Mouse (Mus musculus) intestine, embryonic 15.5 days (tissue): ENCODE results near the gene Zfp273. TPM values are rescaled to one million over a fixed set of nuclear protein-coding genes. Genes with fewer than 3 reads are reported as not detected.
"Not testable (repeated sequence)": the region's sequence is repeated elsewhere in the genome, so short reads cannot be mapped to it uniquely, and the experiment has no call there.

ENCODE experiments used
- ATAC-seq: fragments of 200-750 bp; cut with Nextera tagmentation; 2 replicates; pipeline ENCODE4 v1.8.0; 2017; ENCODE audit warnings: moderate TSS enrichment, moderate library complexity
- H3K27ac ChIP-seq: fragments of 300-500 bp; sonication (generic); 2 replicates; pipeline ENCODE4 v1.5.1; 2015; ENCODE audit warnings: mild to moderate bottlenecking, inconsistent platforms
- H3K27me3 ChIP-seq: fragments of 300-500 bp; sonication (generic); replicated peaks from 2 replicates; pipeline ENCODE4 v1.6.1; 2015; ENCODE audit warnings: inconsistent platforms
- H3K36me3 ChIP-seq: fragments of 300-500 bp; sonication (generic); 2 replicates; pipeline ENCODE4 v1.6.1; 2015; ENCODE audit warnings: inconsistent platforms
- H3K4me1 ChIP-seq: fragments of 300-500 bp; sonication (generic); replicated peaks from 2 replicates; pipeline ENCODE4 v1.6.1; 2015; ENCODE audit warnings: inconsistent platforms
- H3K4me2 ChIP-seq: fragments of 300-500 bp; sonication (generic); replicated peaks from 2 replicates; pipeline ENCODE4 v1.6.1; 2015; ENCODE audit warnings: mild to moderate bottlenecking, inconsistent platforms
- H3K4me3 ChIP-seq: fragments of 300-500 bp; sonication (generic); replicated peaks from 2 replicates; pipeline ENCODE4 v1.5.1; 2015; ENCODE audit warnings: inconsistent platforms
- H3K9ac ChIP-seq: fragments of 300-500 bp; sonication (generic); 2 replicates; pipeline ENCODE4 v1.6.1; 2015; ENCODE audit warnings: inconsistent platforms
- H3K9me3 ChIP-seq: fragments of 300-500 bp; sonication (generic); 2 replicates; pipeline ENCODE4 v1.6.1; 2016; ENCODE audit warnings: inconsistent platforms
- WGBS: fragments of 180-500 bp; shearing (Covaris S2); methylation state at CpG from one replicate; pipeline ENCODE4 v1.1.7; 2015; 5-methylcytosine and 5-hydroxymethylcytosine counted together
- polyA plus RNA-seq: library from polyadenylated mRNA; unstranded; fragments of >200 nt; fragmentation: Nextera tagmentation; extraction: Ambion mirVana; gene quantifications from 2 replicates; pipeline ENCODE4 v1.2.1, GENCODE M21; 2015

Gene Zfp273
- 5.6 and 6.2 TPM in 2 replicates for polyA plus RNA-seq

- Histone ChIP-seq H3K9ac (peak within 1 kb of the TSS; percentile 70), H3K4me2 (peak within 1 kb of the TSS; percentile 72), H3K4me1 (no peaks in the 10 kb centered on the region), H3K4me3 (peak within 1 kb of the TSS; percentile 85), H3K27me3 (no peaks in the 10 kb centered on the region), H3K36me3 (0 out of 2 replicates have a peak, but pooled peaks cover 4% of the 10 kb centered on the region), H3K9me3 (no peaks in the 10 kb centered on the region), H3K27ac (peak within 1 kb of the TSS; percentile 92)
- WGBS: 3% methylated on average over 31 of the region's 31 CpGs
- peak; percentile 98 for ATAC-seq
Observed at GRCm38 (mm10) chr13:67813710-67814660, at the start of gene Zfp273. Gene Zfp273, plus strand, starts transcription at chr13:67813740.

DNA sequence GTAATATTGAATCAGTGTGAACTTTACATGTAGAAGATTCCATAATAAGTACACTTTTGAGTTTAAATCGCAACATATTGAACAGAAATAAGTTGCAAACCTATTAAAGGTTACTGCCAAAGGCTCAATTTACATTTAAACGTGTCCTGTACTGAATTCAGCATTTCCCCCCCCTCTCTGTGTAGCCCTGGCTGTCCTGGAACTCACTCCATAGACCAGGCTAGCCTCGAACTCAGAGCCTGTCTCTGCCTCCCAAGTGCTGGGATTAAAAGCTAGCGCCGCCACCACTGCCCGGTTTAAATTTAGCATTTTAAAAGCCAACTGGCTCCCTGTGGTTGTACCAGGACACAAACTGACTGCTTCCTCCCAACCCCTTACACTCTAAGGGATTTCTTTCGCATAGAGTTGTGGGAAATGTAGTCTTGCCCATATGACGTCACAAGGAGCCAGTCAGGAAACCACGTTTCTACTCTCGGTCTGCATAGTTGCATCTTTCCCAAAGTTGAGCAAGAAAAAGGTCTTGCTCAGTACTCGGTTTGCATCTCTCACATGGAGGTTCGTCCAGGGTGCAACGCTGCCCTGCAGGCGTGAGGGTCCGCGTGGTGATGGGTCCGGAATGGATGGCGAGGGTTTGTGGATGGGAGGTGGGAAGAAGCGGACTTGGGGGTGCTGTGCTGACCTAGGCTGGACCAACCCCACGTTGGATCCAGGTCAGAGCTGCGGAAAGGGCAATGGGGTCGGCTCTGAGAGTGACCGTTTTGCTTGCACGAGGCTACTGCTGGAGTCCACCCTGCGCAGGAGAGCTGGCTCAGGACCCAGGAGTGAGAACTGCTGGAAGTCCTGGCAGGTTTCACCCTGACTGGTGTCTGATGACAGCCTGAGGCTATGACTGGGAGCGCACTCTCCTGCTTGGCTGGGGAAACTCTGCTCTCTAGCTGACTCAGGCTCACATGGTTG, 34.0 kb upstream of the Zfp273 start, which contains the start of gene Zfp493:
Gene Zfp493, plus strand, starts transcription at position 429 of the 957 bp plus-strand sequence.
- ATAC-seq: peak; percentile 99
- Histone ChIP-seq H3K36me3 (no peaks in the 10 kb centered on the region), H3K27me3 (no peaks in the 10 kb centered on the region), H3K4me3 (peak within 1 kb of the TSS; percentile 62), H3K9me3 (no peaks in the 10 kb centered on the region), H3K4me2 (peak within 1 kb of the TSS; percentile 81), H3K4me1 (0 out of 2 replicates have a peak, but pooled peaks cover 3% of the 10 kb centered on the region), H3K27ac (no peak within 1 kb of the TSS), H3K9ac (peak within 1 kb of the TSS; percentile 60)
- 7% methylated on average over 26 of the region's 26 CpGs for WGBS

DNA sequence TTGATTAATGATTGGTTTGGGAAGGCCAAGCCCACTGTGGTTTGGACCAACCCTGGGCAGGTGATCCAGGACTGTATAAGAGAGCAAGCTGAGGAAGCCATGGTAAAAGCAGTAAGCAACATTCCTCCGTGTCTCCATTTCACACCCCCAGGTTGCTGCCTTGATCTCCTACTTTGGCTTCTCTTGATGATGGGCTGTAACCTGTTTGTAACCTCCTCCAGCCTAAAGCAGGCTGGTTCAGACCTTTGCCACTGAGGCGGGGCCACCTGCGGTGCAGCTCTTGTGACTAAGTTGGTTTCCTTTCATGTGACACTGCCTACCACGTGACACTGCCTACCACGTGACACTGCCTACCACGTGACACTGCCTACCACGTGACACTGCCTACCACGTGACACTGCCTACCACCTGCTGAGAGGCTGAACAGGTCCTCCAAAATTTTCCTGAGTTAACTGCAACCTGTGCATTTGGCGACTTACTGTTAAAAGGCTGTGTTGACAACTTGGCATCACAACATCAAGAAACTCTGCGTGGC, 21.6 kb upstream of the Zfp273 start:
- Histone ChIP-seq H3K9me3 (peaks cover 2% of the 10 kb centered on the region; the same call in 1 of the 2 replicates), H3K4me1 (no peaks in the 10 kb centered on the region), H3K4me3 (no peak overlapping the region), H3K4me2 (no peak overlapping the region), H3K27me3 (no peaks in the 10 kb centered on the region), H3K36me3 (no peaks in the 10 kb centered on the region; the same call in 1 of the 2 replicates), H3K9ac (no peak overlapping the region), H3K27ac (no peak overlapping the region)
- no peak for ATAC-seq
- 91% methylated on average over 10 of the region's 10 CpGs for WGBS

- Histone ChIP-seq H3K4me3 (no peak overlapping the region), H3K9ac (no peak overlapping the region), H3K27ac (no peak overlapping the region), H3K27me3 (no peaks in the 10 kb centered on the region), H3K9me3 (no peaks in the 10 kb centered on the region), H3K36me3 (no peaks in the 10 kb centered on the region), H3K4me2 (no peak overlapping the region), H3K4me1 (no peaks in the 10 kb centered on the region)
- ATAC-seq: no peak
- 87% methylated on average over 3 of the region's 3 CpGs for WGBS
Observed at GRCm38 (mm10) chr13:67798618-67799017, 14.9 kb upstream of the Zfp273 start.

DNA sequence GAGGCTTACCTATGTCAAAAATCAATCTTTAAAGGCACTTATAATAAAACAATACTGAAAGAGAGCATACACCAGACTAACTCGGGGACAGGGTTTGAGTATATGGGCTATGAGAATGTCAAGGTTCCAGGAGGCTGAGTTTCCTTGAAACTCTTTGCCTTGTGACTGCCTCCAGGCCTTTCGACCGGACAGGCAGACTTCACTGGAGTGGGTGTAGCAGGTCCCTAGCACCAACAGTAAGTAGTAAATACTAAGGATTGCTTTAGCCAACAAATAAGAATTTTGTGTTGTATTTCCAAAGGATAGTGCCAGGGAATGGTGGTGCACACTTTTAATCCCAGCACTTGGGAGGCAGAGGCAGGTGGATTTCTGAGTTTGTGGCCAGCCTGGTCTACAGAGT, 14.4 kb upstream of the Zfp273 start:
- H3K4me2 ChIP-seq, ATAC-seq, H3K9me3 ChIP-seq, H3K27me3 ChIP-seq, H3K4me1 ChIP-seq, H3K36me3 ChIP-seq, H3K27ac ChIP-seq, H3K9ac ChIP-seq, H3K4me3 ChIP-seq: not testable (repeated sequence)
- WGBS: 81% methylated on average over 3 of the region's 3 CpGs

DNA sequence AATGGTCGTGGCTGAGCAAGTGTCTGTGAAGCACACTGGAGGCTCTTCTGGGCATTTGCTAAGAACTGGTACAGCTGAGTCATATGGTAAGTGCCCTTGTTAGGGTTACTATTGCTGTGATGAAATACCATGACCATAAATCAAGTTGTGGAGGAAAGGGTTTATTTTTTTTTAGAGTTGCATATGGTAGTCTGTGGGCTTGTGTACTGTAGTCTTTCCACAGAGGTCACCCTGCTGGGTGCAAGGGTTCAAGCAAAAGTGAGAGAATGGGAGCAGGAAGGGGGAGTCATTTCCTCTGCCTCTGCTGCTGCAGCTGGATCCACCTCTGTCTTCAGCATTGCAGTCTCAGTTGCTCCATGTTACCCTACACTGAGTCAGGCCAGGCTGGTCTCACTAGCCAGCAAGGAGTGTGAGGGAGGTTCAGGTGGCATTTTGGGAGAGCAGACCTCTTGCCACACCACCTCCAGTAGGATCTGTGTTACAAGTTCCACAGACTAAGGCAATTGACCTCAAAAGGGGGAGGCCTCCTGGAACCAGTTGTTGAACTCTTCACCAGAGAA, 1.8 kb upstream of the Zfp273 start:
- H3K4me1 ChIP-seq: no peaks in the 10 kb centered on the region
- H3K4me2 ChIP-seq: no peak overlapping the region
- no peak overlapping the region for H3K4me3 ChIP-seq
- no peaks in the 10 kb centered on the region for H3K27me3 ChIP-seq
- no peak for ATAC-seq
- H3K9me3 ChIP-seq: no peaks in the 10 kb centered on the region
- H3K36me3 ChIP-seq: no peaks in the 10 kb centered on the region
- no peak overlapping the region for H3K27ac ChIP-seq
- 31% methylated on average over 1 of the region's 1 CpGs for WGBS
- no peak overlapping the region for H3K9ac ChIP-seq

GRCm38 (mm10) chr13:67812961-67813709, 405 bp upstream of the Zfp273 start:
- Histone ChIP-seq H3K27ac (no peak overlapping the region), H3K27me3 (no peaks in the 10 kb centered on the region), H3K9me3 (no peaks in the 10 kb centered on the region), H3K4me3 (peak overlapping the region; percentile 85; the same call in 1 of the 2 replicates), H3K4me1 (no peaks in the 10 kb centered on the region), H3K9ac (no peak overlapping the region), H3K36me3 (no peaks in the 10 kb centered on the region), H3K4me2 (peak overlapping the region; percentile 72)
- no peak; the same call in 1 of the 2 replicates for ATAC-seq
- WGBS: 77% methylated on average over 8 of the region's 8 CpGs

GRCm38 (mm10) chr13:67818636-67819035, 5.1 kb downstream of the Zfp273 start:
- no peak for ATAC-seq
- no peaks in the 10 kb centered on the region for H3K4me1 ChIP-seq
- H3K27me3 ChIP-seq: no peaks in the 10 kb centered on the region
- H3K9ac ChIP-seq: no peak overlapping the region
- no peak overlapping the region for H3K4me3 ChIP-seq
- no peak overlapping the region for H3K4me2 ChIP-seq
- H3K27ac ChIP-seq: no peak overlapping the region
- WGBS: 65% methylated on average over 1 of the region's 1 CpGs
- no peaks in the 10 kb centered on the region for H3K9me3 ChIP-seq
- 0 out of 2 replicates have a peak, but pooled peaks cover 4% of the 10 kb centered on the region for H3K36me3 ChIP-seq

DNA sequence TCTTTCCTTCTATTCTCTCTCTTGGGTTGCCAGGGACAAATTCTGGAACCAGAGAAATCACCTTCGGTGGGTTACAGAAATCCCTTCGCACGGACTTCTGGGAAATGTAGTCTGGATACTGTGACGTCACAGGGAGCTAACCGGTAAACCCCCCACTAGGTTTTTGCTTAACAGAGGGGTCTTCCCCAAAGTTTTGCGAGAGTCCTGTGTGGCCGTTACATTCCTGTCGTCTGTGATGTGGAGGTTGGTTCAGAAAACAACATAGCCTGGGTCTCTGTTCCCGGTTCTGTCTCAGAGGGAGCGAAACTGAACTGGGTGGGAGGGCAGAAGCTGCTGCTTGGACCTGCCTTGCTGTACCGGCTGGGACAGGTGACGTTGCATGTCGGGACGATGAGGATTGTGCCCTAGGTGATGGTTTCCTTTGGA, 17.4 kb downstream of the Zfp273 start, which contains the start of gene Gm10037:
Gene Gm10037, plus strand, starts transcription at position 196 of the 426 bp plus-strand sequence.
- Histone ChIP-seq H3K27me3 (no peaks in the 10 kb centered on the region), H3K27ac (no peak within 1 kb of the TSS), H3K4me1 (no peaks in the 10 kb centered on the region), H3K4me2 (peak within 1 kb of the TSS; percentile 71), H3K9ac (peak within 1 kb of the TSS; percentile 44; the same call in 1 of the 2 replicates), H3K9me3 (no peaks in the 10 kb centered on the region), H3K4me3 (peak within 1 kb of the TSS; percentile 51), H3K36me3 (no peaks in the 10 kb centered on the region)
- ATAC-seq: peak; percentile 88
- 2% methylated on average over 14 of the region's 14 CpGs for WGBS

DNA sequence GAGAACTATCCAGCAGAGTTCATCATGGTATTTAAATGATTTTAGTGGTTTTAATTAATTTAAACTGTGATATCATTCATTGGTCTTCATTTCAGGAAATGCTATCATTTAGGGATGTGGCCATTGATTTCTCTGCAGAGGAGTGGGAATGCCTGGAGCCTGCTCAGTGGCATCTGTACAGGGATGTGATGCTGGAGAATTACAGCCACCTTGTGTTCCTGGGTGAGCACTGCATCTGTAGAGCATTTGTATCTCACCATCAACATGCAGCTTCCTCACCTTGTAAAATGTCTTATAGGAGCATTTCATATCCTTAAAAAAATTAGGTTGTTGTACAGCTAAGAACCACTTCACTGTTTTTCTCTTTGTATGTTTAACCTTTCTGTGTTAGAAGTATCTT, 19.6 kb downstream of the Zfp273 start:
- H3K27ac ChIP-seq, H3K4me3 ChIP-seq, ATAC-seq, H3K4me1 ChIP-seq, H3K4me2 ChIP-seq, H3K27me3 ChIP-seq, H3K9ac ChIP-seq, H3K36me3 ChIP-seq, H3K9me3 ChIP-seq: not testable (repeated sequence)

GRCm38 (mm10) chr13:67843775-67844118, 30.2 kb downstream of the Zfp273 start:
- WGBS: 34% methylated on average over 6 of the region's 6 CpGs
- no peak; the same call in 1 of the 2 replicates for ATAC-seq
- Histone ChIP-seq H3K9me3 (no peaks in the 10 kb centered on the region), H3K4me2 (peak overlapping the region; percentile 51), H3K27ac (no peak overlapping the region), H3K27me3 (no peaks in the 10 kb centered on the region), H3K4me1 (0 out of 2 replicates have a peak, but pooled peaks cover 3% of the 10 kb centered on the region), H3K4me3 (peak overlapping the region; percentile 29), H3K36me3 (no peaks in the 10 kb centered on the region), H3K9ac (peak overlapping the region; percentile 36)
